Mouse (Mus musculus): ENCODE data around the gene Dppa5a.
"Not testable (repeated sequence)": the region's sequence is repeated elsewhere in the genome, so short reads cannot be mapped to it uniquely, and the experiment has no call there.

The Dppa5a gene

GRCm38 (mm10) chr9:78367959-78368358 is at the start of gene Dppa5a:
Dppa5a (minus strand) TSS chr9:78368177.
- not testable (repeated sequence) for DNase-seq (ENCODE audit: low spot score)

- no peak for DNase-seq (ENCODE audit: low spot score)
Measured at GRCm38 (mm10) chr9:78401596-78401995, 33.6 kb upstream of the Dppa5a start.

- no peak for DNase-seq (ENCODE audit: low spot score)
Measured at GRCm38 (mm10) chr9:78400570-78400969, 32.6 kb upstream of the Dppa5a start.

- no peak for DNase-seq (ENCODE audit: low spot score)
Measured at GRCm38 (mm10) chr9:78396517-78396916, 28.5 kb upstream of the Dppa5a start.

- no peak for DNase-seq (ENCODE audit: low spot score)
Measured at GRCm38 (mm10) chr9:78395630-78396351, 27.8 kb upstream of the Dppa5a start, which contains the start of gene Ddx43. Ddx43 (plus strand) TSS chr9:78395777.

GRCm38 (mm10) chr9:78395244-78395629 is 27.3 kb upstream of the Dppa5a start:
- DNase-seq (ENCODE audit: low spot score): no peak

- DNase-seq (ENCODE audit: low spot score): no peak
Measured at GRCm38 (mm10) chr9:78394602-78395001, 26.6 kb upstream of the Dppa5a start.

GRCm38 (mm10) chr9:78393741-78394140 is 25.8 kb upstream of the Dppa5a start:
- no peak for DNase-seq (ENCODE audit: low spot score)

- no peak for DNase-seq (ENCODE audit: low spot score)
Measured at GRCm38 (mm10) chr9:78389981-78390380, 22.0 kb upstream of the Dppa5a start.

GRCm38 (mm10) chr9:78386947-78387346 is 19.0 kb upstream of the Dppa5a start:
- DNase-seq (ENCODE audit: low spot score): no peak

- DNase-seq (ENCODE audit: low spot score): no peak
Measured at GRCm38 (mm10) chr9:78385893-78386292, 17.9 kb upstream of the Dppa5a start.

GRCm38 (mm10) chr9:78378113-78378785 is 10.3 kb upstream of the Dppa5a start, which contains the start of gene Ooep:
Ooep (minus strand) TSS chr9:78378725.
- no peak for DNase-seq (ENCODE audit: low spot score)

- no peak for DNase-seq (ENCODE audit: low spot score)
Measured at GRCm38 (mm10) chr9:78377546-78377945, 9.6 kb upstream of the Dppa5a start.

- DNase-seq (ENCODE audit: low spot score): no peak
Measured at GRCm38 (mm10) chr9:78375486-78375885, 7.5 kb upstream of the Dppa5a start.

- DNase-seq (ENCODE audit: low spot score): no peak
Measured at GRCm38 (mm10) chr9:78374885-78375389, 7.0 kb upstream of the Dppa5a start.

GRCm38 (mm10) chr9:78374397-78374796 is 6.4 kb upstream of the Dppa5a start:
- DNase-seq (ENCODE audit: low spot score): no peak

GRCm38 (mm10) chr9:78372827-78373504 is 5.0 kb upstream of the Dppa5a start:
- no peak for DNase-seq (ENCODE audit: low spot score)

- DNase-seq (ENCODE audit: low spot score): no peak
Measured at GRCm38 (mm10) chr9:78371441-78371840, 3.5 kb upstream of the Dppa5a start.

- no peak for DNase-seq (ENCODE audit: low spot score)
Measured at GRCm38 (mm10) chr9:78369786-78370185, 1.8 kb upstream of the Dppa5a start.

- no peak for DNase-seq (ENCODE audit: low spot score)
Measured at GRCm38 (mm10) chr9:78369349-78369748, 1.4 kb upstream of the Dppa5a start.

GRCm38 (mm10) chr9:78368671-78369293 is 805 bp upstream of the Dppa5a start:
- no peak for DNase-seq (ENCODE audit: low spot score)

GRCm38 (mm10) chr9:78365850-78366544 is 2.0 kb downstream of the Dppa5a start:
- DNase-seq (ENCODE audit: low spot score): no peak
